Mouse (Mus musculus) ES-E14 (cell line): ENCODE data around the gene Yeats2.

ENCODE experiments used
- CHD2 ChIP-seq: IDR thresholded peaks from 2 replicates; pipeline ENCODE4 v1.6.1; 2014; ENCODE audit warnings: mild to moderate bottlenecking, low read depth, low read length, inconsistent platforms
- HCFC1 ChIP-seq: IDR thresholded peaks from 2 replicates; pipeline ENCODE4 v1.6.1; 2012; ENCODE audit warnings: low read length, inconsistent platforms, borderline replicate concordance; ENCODE audit not compliant: insufficient read depth
- ZC3H11A ChIP-seq: IDR thresholded peaks from 2 replicates; pipeline ENCODE4 v1.6.1; 2012; ENCODE audit warnings: low read depth, mild to moderate bottlenecking, inconsistent platforms, low read length, borderline replicate concordance
- ZNF384 ChIP-seq: IDR thresholded peaks from 2 replicates; pipeline ENCODE4 v1.6.1; 2012; ENCODE audit warnings: low read depth, low read length, inconsistent platforms

DNA sequence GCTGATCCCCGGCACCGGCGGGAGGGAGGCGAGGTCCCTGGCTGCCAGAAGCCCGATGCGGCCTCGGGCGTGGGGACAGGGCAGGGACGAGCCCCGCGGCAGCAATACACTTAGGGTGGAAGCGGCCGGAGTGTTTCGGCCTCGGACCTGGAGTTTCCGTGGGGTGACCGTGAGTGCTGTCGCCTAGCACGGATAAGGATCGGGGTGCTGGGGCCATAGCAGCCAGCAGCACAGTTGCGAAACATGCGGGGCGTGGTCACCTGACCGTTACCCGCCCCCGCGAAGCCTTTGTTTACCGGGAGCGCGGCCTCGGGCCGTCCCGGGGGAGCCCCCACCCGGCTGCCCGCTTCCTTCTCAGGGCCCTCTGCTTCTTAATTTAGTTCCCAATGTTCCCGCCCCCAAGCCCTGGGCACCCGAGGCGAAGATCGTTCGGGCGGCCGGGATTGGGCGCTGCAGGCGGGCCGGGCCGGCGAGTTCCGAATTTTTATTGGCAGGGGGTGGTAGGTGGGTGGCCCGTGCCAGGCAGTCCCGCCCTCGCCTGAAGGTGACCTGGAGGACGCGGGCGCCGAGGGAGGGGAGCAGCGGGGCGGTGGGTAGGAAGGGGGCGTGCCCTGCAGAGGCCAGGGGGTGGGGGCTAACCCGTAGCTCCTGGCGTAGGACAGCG, 43.0 kb upstream of the Yeats2 start:
- TF ChIP-seq ZNF384 (no peak), CHD2 (no peak), ZC3H11A (no peak), HCFC1 (no peak)
